Mouse (Mus musculus) adrenal gland, adult 8-10 months (tissue): ENCODE results near the gene Pi4k2a. TPM values are rescaled to one million over a fixed set of nuclear protein-coding genes. Genes with fewer than 3 reads are reported as not detected.
A peak's percentile ranks its signal among the peaks of the same experiment; 100 is the strongest.

Source experiments
- DNase-seq: peaks from one replicate; pipeline ENCODE4 v3.0.0; 2022
- total RNA-seq, 4 experiments: library from RNA; stranded (reverse); gene quantifications; 2 replicates each; pipeline ENCODE4 v1.2.4; 2022

Gene Pi4k2a
- total RNA-seq, 4 experiments from 2014 or later: 78.8 to 81.8 (median 80.4) TPM

DNA sequence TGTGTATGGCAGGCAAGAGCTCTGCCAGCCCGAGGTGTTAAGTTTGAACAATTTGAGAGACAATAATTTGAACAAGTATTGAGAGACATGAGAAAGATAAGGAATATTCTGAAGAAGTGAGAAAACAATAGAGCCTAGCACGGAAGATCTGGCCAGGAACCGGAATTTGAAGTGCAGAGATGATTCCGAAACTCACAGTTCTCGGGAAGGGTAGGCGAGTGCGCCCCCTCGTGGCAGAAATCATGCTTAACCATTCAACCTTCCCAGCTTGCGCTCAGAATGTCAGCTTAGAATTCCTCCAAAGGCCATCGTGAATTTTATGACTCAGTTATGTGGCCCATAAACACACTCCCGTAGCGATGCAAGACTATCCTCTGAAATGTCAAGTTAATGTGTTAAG lies 75.9 kb downstream of the Pi4k2a start:
- DNase-seq: peak; percentile 81

GRCm38 (mm10) chr19:42166766-42167165 lies 76.5 kb downstream of the Pi4k2a start:
- no peak for DNase-seq

DNA sequence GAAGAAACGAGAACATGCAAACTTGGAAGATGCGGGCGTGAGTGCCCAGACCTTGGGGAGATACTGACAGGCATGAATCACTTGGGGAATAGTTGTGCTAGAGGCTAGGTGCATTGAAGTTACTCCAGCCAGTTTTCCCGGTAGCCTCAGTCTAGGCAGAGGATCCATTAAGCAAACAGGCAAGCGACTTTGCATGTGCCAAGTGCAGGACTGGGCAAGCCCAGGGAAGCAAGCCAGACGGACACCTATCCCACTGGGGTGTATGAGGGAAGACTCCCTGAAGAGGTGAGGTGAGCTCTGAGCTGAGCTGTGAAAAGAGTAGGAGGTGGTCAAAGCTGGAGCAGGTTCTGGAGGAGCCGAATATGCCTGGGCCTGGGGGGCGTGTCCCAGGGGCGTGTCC lies 77.2 kb downstream of the Pi4k2a start:
- no peak for DNase-seq

DNA sequence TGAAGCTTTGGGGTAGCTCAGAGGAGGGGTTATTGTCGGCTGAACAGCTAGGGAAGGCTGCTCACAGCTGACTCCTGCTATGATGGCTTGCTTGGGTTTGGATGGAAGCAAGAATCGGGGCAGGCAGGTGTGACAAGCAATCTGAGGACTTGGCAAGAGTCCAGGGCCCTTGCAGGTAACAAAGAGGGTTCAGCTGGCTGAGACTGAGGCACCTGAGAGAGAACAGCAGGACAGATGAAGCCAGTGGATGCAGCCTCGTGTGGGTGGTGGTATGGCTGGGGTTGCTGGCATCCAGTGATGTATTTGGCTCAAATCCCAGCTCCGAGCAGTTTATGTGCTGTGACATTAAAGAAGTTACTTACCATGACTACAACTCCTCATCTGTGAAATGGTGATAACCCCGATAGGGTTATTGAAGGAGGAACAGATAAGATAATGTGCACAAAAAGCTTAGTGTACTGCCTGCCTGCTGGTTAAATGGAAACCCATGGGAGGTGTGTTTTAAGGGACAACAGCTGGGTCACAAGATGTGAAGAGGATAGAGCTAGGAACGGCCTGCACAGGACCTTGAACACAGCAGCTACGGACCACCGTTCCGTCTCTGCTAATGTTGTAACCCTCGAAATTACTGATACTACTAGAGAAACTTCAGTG lies 79.2 kb downstream of the Pi4k2a start:
- DNase-seq: no peak

DNA sequence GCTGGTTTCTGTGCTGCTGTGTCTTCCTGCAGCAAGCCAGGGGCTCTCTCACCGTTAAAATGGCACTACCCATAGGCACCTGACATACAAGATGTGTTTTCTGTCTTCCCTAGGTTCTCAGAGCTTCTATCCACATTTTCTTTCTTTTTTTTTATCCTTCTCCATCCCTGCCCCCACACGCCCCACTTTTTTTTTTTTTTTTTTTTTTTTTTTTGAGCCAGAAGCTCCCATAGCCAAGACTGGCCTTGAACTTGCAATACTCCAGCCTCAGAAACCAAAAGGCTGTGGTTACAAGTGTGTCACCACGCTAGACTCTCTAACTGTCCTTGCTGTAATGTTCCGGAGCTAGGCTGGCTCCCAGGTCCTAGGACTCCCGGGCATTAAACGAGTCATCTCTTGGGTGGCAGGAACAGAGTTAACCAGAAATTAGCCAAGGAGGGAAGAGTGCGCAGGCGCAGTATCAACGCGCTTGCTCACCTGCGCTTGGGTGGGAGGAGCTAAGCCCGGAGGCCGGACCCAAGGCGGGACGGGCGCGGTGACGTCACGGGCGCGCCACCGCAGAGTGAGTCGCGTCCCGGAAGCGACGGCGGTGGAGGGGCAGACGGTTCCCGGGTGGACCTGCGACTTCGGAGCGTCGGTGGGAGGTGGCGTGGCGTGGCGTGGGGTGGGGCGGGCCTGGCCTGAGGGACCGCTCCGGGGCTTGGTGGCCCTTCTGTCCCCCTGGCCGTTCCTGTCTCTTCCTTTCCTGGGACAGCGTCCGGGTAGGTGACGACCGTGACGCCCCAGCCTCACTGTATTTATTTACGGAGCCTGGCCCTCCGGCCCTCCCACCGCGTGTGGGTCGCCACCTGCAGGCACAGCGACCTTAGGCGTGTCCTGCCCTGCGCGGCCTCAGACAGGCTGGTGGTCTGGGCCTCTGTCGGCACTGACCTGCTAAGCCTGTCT lies 80.0 kb downstream of the Pi4k2a start:
- peak; percentile 93 for DNase-seq

Other genes starting within 250 kb of the Pi4k2a start
- gene Frat2, start 242.3 kb upstream of the Pi4k2a start, total RNA-seq: 1 to 10 TPM; 1.8 to 4.4 (median 3.8) TPM
- gene Rrp12, start 194.3 kb upstream of the Pi4k2a start, total RNA-seq: 10 to 100 TPM; 15.8 to 17.9 (median 17.0) TPM
- gene Pgam1, start 178.5 kb upstream of the Pi4k2a start, total RNA-seq: 100 to 1,000 TPM; 650 to 931 (median 818) TPM
- 10 to 100 TPM; 26.6 to 34.0 (median 30.8) TPM for gene Exosc1, start 157.0 kb upstream of the Pi4k2a start, total RNA-seq
- 10 to 100 TPM; 29.5 to 40.7 (median 34.8) TPM for gene Zdhhc16, start 157.0 kb upstream of the Pi4k2a start, total RNA-seq
- gene Mms19, start 109.3 kb upstream of the Pi4k2a start, total RNA-seq: 10 to 100 TPM; 25.4 to 36.3 (median 29.7) TPM
- 10 to 100 TPM; 17.2 to 23.2 (median 21.2) TPM for gene Ubtd1, start 108.7 kb upstream of the Pi4k2a start, total RNA-seq
- 1 to 10 TPM in 1 of 4 experiments, under 1 TPM in 2, not detected in 1; 0.27 to 1.3 (median 0.42) TPM for gene Ankrd2, start 54.5 kb upstream of the Pi4k2a start, total RNA-seq
- gene Hoga1, start 44.9 kb upstream of the Pi4k2a start, total RNA-seq: 10 to 100 TPM in 2 of 4 experiments, 1 to 10 TPM in 2; 2.8 to 17.4 (median 9.1) TPM
- 1 to 10 TPM in 2 of 4 experiments, under 1 TPM in 2; 0.58 to 3.5 (median 1.5) TPM for gene 4933411K16Rik, start 38.2 kb upstream of the Pi4k2a start, total RNA-seq
- gene Morn4, start 4.1 kb upstream of the Pi4k2a start, total RNA-seq: 10 to 100 TPM in 3 of 4 experiments, 1 to 10 TPM in 1; 9.1 to 25.1 (median 19.8) TPM
- 100 to 1,000 TPM in 1 of 4 experiments, 10 to 100 TPM in 3; 53.5 to 107 (median 73.9) TPM for gene Avpi1, start 38.6 kb downstream of the Pi4k2a start, total RNA-seq
- gene Marveld1, start 56.9 kb downstream of the Pi4k2a start, total RNA-seq: 10 to 100 TPM; 35.2 to 56.5 (median 47.4) TPM
- gene Zfyve27, start 73.5 kb downstream of the Pi4k2a start, total RNA-seq: 10 to 100 TPM; 53.2 to 70.1 (median 61.8) TPM
- gene Sfrp5, start 111.8 kb downstream of the Pi4k2a start, total RNA-seq: 10 to 100 TPM in 2 of 4 experiments, 1 to 10 TPM in 2; 3.4 to 25.0 (median 13.1) TPM
- 1 to 10 TPM; 1.2 to 2.1 (median 1.6) TPM for gene Golga7b, start 157.1 kb downstream of the Pi4k2a start, total RNA-seq